Mouse (Mus musculus) heart, postnatal 0 days (tissue): ENCODE results near the gene Plp2.

Source experiments
- CTCF ChIP-seq: IDR thresholded peaks from 2 replicates; pipeline ENCODE4 v1.5.1; 2016; ENCODE audit warnings: antibody characterized with exemption, control low read depth, low read depth
- EP300 ChIP-seq: IDR thresholded peaks from 2 replicates; pipeline ENCODE4 v1.6.1; 2016; ENCODE audit warnings: antibody characterized with exemption, low read depth

DNA sequence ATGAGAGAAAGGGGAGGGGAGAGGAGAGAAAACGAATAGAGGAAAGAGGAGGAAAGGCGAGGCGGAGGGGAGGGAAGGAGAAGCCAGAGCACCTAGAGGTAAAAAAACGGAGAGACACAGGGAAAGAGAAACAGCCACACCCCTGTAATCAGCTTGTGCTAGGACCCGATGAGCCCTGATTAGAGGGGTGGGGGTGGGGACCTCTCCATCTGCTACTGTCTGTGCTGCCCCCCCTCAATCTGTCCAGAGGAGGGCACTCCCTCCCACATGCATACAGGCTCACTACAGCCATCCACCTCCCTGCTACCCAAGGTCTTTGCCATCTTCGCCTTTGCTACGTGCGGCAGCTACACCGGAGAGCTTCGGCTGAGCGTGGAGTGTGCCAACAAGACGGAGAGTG is 30.4 kb downstream of the Plp2 start:
- TF ChIP-seq CTCF: no peak
- no peak for TF ChIP-seq EP300
